Mouse (Mus musculus): ENCODE data around the gene Polr3k. TPM values are rescaled to one million over a fixed set of nuclear protein-coding genes. Genes with fewer than 3 reads are reported as not detected.

Polr3k gene
- polyA plus RNA-seq (2016; fragmentation: Nextera tagmentation; extraction: Ambion mirVana): 52.3 and 53.3 TPM in 2 replicates

- Histone ChIP-seq H3K9me3 (replicated peaks) (no peaks in the 10 kb centered on the region), H3K4me1 (replicated peaks) (peaks cover 19% of the 10 kb centered on the region), H3K27me3 (replicated peaks) (no peaks in the 10 kb centered on the region), H3K27ac (ENCODE audit: poor library complexity, severe bottlenecking) (peak within 1 kb of the TSS; percentile 39; the same call in 1 of the 2 replicates), H3K4me3 (peak within 1 kb of the TSS; percentile 67), H3K9ac (peak within 1 kb of the TSS; percentile 81), H3K36me3 (peaks cover 11% of the 10 kb centered on the region), H3K4me2 (peak within 1 kb of the TSS; percentile 85)
- under 1% methylated on average over 35 of the region's 35 CpGs for WGBS
- peak; percentile 100 for ATAC-seq (ENCODE audit: insufficient number of reproducible peaks, low FRiP score)
These were observed at the start of gene Polr3k for GRCm38 (mm10) chr2:181863791-181864535. Gene Polr3k, plus strand, starts transcription at chr2:181864337.

- peaks cover 10% of the 10 kb centered on the region; the same call in 1 of the 2 replicates for H3K27me3 ChIP-seq (replicated peaks)
- H3K4me3 ChIP-seq: no peak overlapping the region
- H3K36me3 ChIP-seq: no peaks in the 10 kb centered on the region
- no peak for ATAC-seq (ENCODE audit: insufficient number of reproducible peaks, low FRiP score)
- H3K27ac ChIP-seq (ENCODE audit: poor library complexity, severe bottlenecking): no peak overlapping the region
- no peaks in the 10 kb centered on the region for H3K9me3 ChIP-seq (replicated peaks)
- no peak overlapping the region for H3K4me2 ChIP-seq
- WGBS: 55% methylated on average over 2 of the region's 2 CpGs
- H3K4me1 ChIP-seq (replicated peaks): no peaks in the 10 kb centered on the region
- H3K9ac ChIP-seq: no peak overlapping the region
These were observed 35.0 kb upstream of the Polr3k start for GRCm38 (mm10) chr2:181829032-181829650.

- Histone ChIP-seq H3K36me3 (no peaks in the 10 kb centered on the region), H3K27ac (ENCODE audit: poor library complexity, severe bottlenecking) (no peak overlapping the region), H3K4me3 (no peak overlapping the region), H3K4me2 (no peak overlapping the region), H3K4me1 (replicated peaks) (no peaks in the 10 kb centered on the region), H3K9ac (no peak overlapping the region), H3K9me3 (replicated peaks) (no peaks in the 10 kb centered on the region), H3K27me3 (replicated peaks) (peaks cover 10% of the 10 kb centered on the region; the same call in 1 of the 2 replicates)
- 62% methylated on average over 2 of the region's 2 CpGs for WGBS
- ATAC-seq (ENCODE audit: insufficient number of reproducible peaks, low FRiP score): no peak
These were observed 31.4 kb upstream of the Polr3k start for GRCm38 (mm10) chr2:181832745-181833144.

- ATAC-seq (ENCODE audit: insufficient number of reproducible peaks, low FRiP score): peak; percentile 98
- WGBS: under 1% methylated on average over 35 of the region's 35 CpGs
These were observed 26.5 kb upstream of the Polr3k start, which contains the start of gene Pcmtd2 for GRCm38 (mm10) chr2:181837372-181838292. Gene Pcmtd2, plus strand, starts transcription at chr2:181837854.

GRCm38 (mm10) chr2:181838293-181838680, 25.9 kb upstream of the Polr3k start:
- peaks cover 9% of the 10 kb centered on the region for H3K4me1 ChIP-seq (replicated peaks)
- peaks cover 6% of the 10 kb centered on the region for H3K36me3 ChIP-seq
- H3K9ac ChIP-seq: peak overlapping the region; percentile 89
- H3K4me3 ChIP-seq: peak overlapping the region; percentile 93
- H3K27me3 ChIP-seq (replicated peaks): no peaks in the 10 kb centered on the region
- peak overlapping the region; percentile 77 for H3K4me2 ChIP-seq
- 1% methylated on average over 3 of the region's 3 CpGs for WGBS
- peak; percentile 38; the same call in 1 of the 2 replicates for ATAC-seq (ENCODE audit: insufficient number of reproducible peaks, low FRiP score)
- H3K27ac ChIP-seq (ENCODE audit: poor library complexity, severe bottlenecking): peak overlapping the region; percentile 88
- no peaks in the 10 kb centered on the region for H3K9me3 ChIP-seq (replicated peaks)

More at GRCm38 (mm10) chr2:181837372-181838292, 26.5 kb upstream of the Polr3k start, which contains the start of gene Pcmtd2:
- Histone ChIP-seq H3K4me3 (peak within 1 kb of the TSS; percentile 93), H3K4me2 (peak within 1 kb of the TSS; percentile 77), H3K4me1 (replicated peaks) (peaks cover 9% of the 10 kb centered on the region), H3K36me3 (peaks cover 5% of the 10 kb centered on the region), H3K9me3 (replicated peaks) (no peaks in the 10 kb centered on the region), H3K27ac (ENCODE audit: poor library complexity, severe bottlenecking) (peak within 1 kb of the TSS; percentile 88), H3K27me3 (replicated peaks) (no peaks in the 10 kb centered on the region), H3K9ac (peak within 1 kb of the TSS; percentile 89)

- no peaks in the 10 kb centered on the region for H3K9me3 ChIP-seq (replicated peaks)
- H3K27me3 ChIP-seq (replicated peaks): no peaks in the 10 kb centered on the region
- no peak overlapping the region for H3K4me3 ChIP-seq
- no peak for ATAC-seq (ENCODE audit: insufficient number of reproducible peaks, low FRiP score)
- H3K4me2 ChIP-seq: no peak overlapping the region
- no peaks in the 10 kb centered on the region for H3K4me1 ChIP-seq (replicated peaks)
- H3K36me3 ChIP-seq: peaks cover 43% of the 10 kb centered on the region
- H3K27ac ChIP-seq (ENCODE audit: poor library complexity, severe bottlenecking): no peak overlapping the region
- no peak overlapping the region for H3K9ac ChIP-seq
- WGBS: 87% methylated on average over 5 of the region's 5 CpGs
These were observed 18.3 kb upstream of the Polr3k start for GRCm38 (mm10) chr2:181845709-181846394.

GRCm38 (mm10) chr2:181864536-181864860, 361 bp downstream of the Polr3k start:
- Histone ChIP-seq H3K4me3 (peak overlapping the region; percentile 67), H3K27me3 (replicated peaks) (no peaks in the 10 kb centered on the region), H3K27ac (ENCODE audit: poor library complexity, severe bottlenecking) (peak overlapping the region; percentile 39; the same call in 1 of the 2 replicates), H3K4me2 (peak overlapping the region; percentile 85), H3K36me3 (peaks cover 12% of the 10 kb centered on the region), H3K9ac (peak overlapping the region; percentile 81), H3K4me1 (replicated peaks) (peaks cover 15% of the 10 kb centered on the region), H3K9me3 (replicated peaks) (no peaks in the 10 kb centered on the region)
- no peak for ATAC-seq (ENCODE audit: insufficient number of reproducible peaks, low FRiP score)
- 0% methylated on average over 22 of the region's 22 CpGs for WGBS

GRCm38 (mm10) chr2:181866931-181867330, 2.8 kb downstream of the Polr3k start:
- no peak overlapping the region for H3K9ac ChIP-seq
- H3K27ac ChIP-seq (ENCODE audit: poor library complexity, severe bottlenecking): no peak overlapping the region
- peaks cover 15% of the 10 kb centered on the region for H3K4me1 ChIP-seq (replicated peaks)
- H3K27me3 ChIP-seq (replicated peaks): no peaks in the 10 kb centered on the region
- no peak overlapping the region for H3K4me3 ChIP-seq
- H3K36me3 ChIP-seq: peaks cover 21% of the 10 kb centered on the region
- no peak overlapping the region for H3K4me2 ChIP-seq
- 59% methylated on average over 5 of the region's 5 CpGs for WGBS
- ATAC-seq (ENCODE audit: insufficient number of reproducible peaks, low FRiP score): no peak
- no peaks in the 10 kb centered on the region for H3K9me3 ChIP-seq (replicated peaks)

GRCm38 (mm10) chr2:181871039-181871438, 6.9 kb downstream of the Polr3k start:
- H3K36me3 ChIP-seq: peaks cover 26% of the 10 kb centered on the region
- no peak for ATAC-seq (ENCODE audit: insufficient number of reproducible peaks, low FRiP score)

GRCm38 (mm10) chr2:181878903-181879302, 14.8 kb downstream of the Polr3k start:
- no peak overlapping the region for H3K4me3 ChIP-seq
- no peaks in the 10 kb centered on the region for H3K4me1 ChIP-seq (replicated peaks)
- no peak for ATAC-seq (ENCODE audit: insufficient number of reproducible peaks, low FRiP score)
- no peaks in the 10 kb centered on the region for H3K9me3 ChIP-seq (replicated peaks)
- H3K36me3 ChIP-seq: peaks cover 4% of the 10 kb centered on the region; the same call in 1 of the 2 replicates
- H3K9ac ChIP-seq: no peak overlapping the region
- no peaks in the 10 kb centered on the region for H3K27me3 ChIP-seq (replicated peaks)
- no peak overlapping the region for H3K4me2 ChIP-seq
- no peak overlapping the region for H3K27ac ChIP-seq (ENCODE audit: poor library complexity, severe bottlenecking)
- 76% methylated on average over 1 of the region's 1 CpGs for WGBS

More at GRCm38 (mm10) chr2:181871039-181871438, 6.9 kb downstream of the Polr3k start:
- Histone ChIP-seq H3K4me2 (no peak overlapping the region), H3K9me3 (replicated peaks) (no peaks in the 10 kb centered on the region), H3K27me3 (replicated peaks) (no peaks in the 10 kb centered on the region), H3K27ac (ENCODE audit: poor library complexity, severe bottlenecking) (no peak overlapping the region), H3K9ac (no peak overlapping the region), H3K4me1 (replicated peaks) (no peaks in the 10 kb centered on the region), H3K4me3 (no peak overlapping the region)
- WGBS: 86% methylated on average over 2 of the region's 2 CpGs

Measured in heart, embryonic 12.5 days (tissue).